Mouse (Mus musculus) embryonic facial prominence, embryonic 15.5 days (tissue): ENCODE measurements around the gene Prpf40b. TPM values are rescaled to one million over a fixed set of nuclear protein-coding genes. Genes with fewer than 3 reads are reported as not detected.
"Not testable (repeated sequence)": the region's sequence is repeated elsewhere in the genome, so short reads cannot be mapped to it uniquely, and the experiment has no call there.

Experiments used
- ATAC-seq: fragments of 200-750 bp; cut with Nextera tagmentation; 2 replicates; pipeline ENCODE4 v1.8.0; 2017; ENCODE audit warnings: low read depth, moderate TSS enrichment; ENCODE audit not compliant: insufficient number of reproducible peaks, low FRiP score, low TSS enrichment
- H3K27ac ChIP-seq: fragments of 300-500 bp; sonication (generic); replicated peaks from 2 replicates; pipeline ENCODE4 v1.5.1; 2015; ENCODE audit warnings: mild to moderate bottlenecking, inconsistent platforms
- H3K27me3 ChIP-seq: fragments of 300-500 bp; sonication (generic); 2 replicates; pipeline ENCODE4 v1.6.1; 2015; ENCODE audit warnings: inconsistent platforms
- H3K36me3 ChIP-seq: fragments of 300-500 bp; sonication (generic); 2 replicates; pipeline ENCODE4 v1.6.1; 2015; ENCODE audit warnings: mild to moderate bottlenecking, inconsistent platforms
- H3K4me1 ChIP-seq: fragments of 300-500 bp; sonication (generic); 2 replicates; pipeline ENCODE4 v1.6.1; 2015; ENCODE audit warnings: inconsistent platforms
- H3K4me2 ChIP-seq: fragments of 300-500 bp; sonication (generic); replicated peaks from 2 replicates; pipeline ENCODE4 v1.6.1; 2015; ENCODE audit warnings: mild to moderate bottlenecking, inconsistent platforms
- H3K4me3 ChIP-seq: fragments of 300-500 bp; sonication (generic); replicated peaks from 2 replicates; pipeline ENCODE4 v1.5.1; 2015; ENCODE audit warnings: mild to moderate bottlenecking, inconsistent platforms
- H3K9ac ChIP-seq: fragments of 300-500 bp; sonication (generic); 2 replicates; pipeline ENCODE4 v1.6.1; 2015; ENCODE audit warnings: inconsistent platforms
- H3K9me3 ChIP-seq: fragments of 300-500 bp; sonication (generic); replicated peaks from 2 replicates; pipeline ENCODE4 v1.6.1; 2016; ENCODE audit warnings: inconsistent platforms
- WGBS: fragments of 180-500 bp; shearing (Covaris S2); methylation state at CpG from one replicate; pipeline ENCODE4 v1.1.7; 2015; 5-methylcytosine and 5-hydroxymethylcytosine counted together
- polyA plus RNA-seq: library from polyadenylated mRNA; unstranded; fragments of >200 nt; fragmentation: Nextera tagmentation; extraction: Ambion mirVana; gene quantifications from 2 replicates; pipeline ENCODE4 v1.2.1, GENCODE M21; 2015

Gene Prpf40b
- 57.5 and 64.2 TPM in 2 replicates for polyA plus RNA-seq

- Histone ChIP-seq H3K36me3 (no peaks in the 10 kb centered on the region), H3K9me3 (no peaks in the 10 kb centered on the region), H3K27ac (peak within 1 kb of the TSS; percentile 93), H3K4me1 (peaks cover 17% of the 10 kb centered on the region; the same call in 1 of the 2 replicates), H3K9ac (peak within 1 kb of the TSS; percentile 51), H3K27me3 (no peaks in the 10 kb centered on the region), H3K4me3 (peak within 1 kb of the TSS; percentile 73), H3K4me2 (peak within 1 kb of the TSS; percentile 73)
- ATAC-seq = peak; percentile 95
- WGBS = under 1% methylated on average over 53 of the region's 64 CpGs
These were observed at the start of gene Prpf40b for GRCm38 (mm10) chr15:99294813-99295374. Prpf40b (plus strand) TSS chr15:99295087.

DNA sequence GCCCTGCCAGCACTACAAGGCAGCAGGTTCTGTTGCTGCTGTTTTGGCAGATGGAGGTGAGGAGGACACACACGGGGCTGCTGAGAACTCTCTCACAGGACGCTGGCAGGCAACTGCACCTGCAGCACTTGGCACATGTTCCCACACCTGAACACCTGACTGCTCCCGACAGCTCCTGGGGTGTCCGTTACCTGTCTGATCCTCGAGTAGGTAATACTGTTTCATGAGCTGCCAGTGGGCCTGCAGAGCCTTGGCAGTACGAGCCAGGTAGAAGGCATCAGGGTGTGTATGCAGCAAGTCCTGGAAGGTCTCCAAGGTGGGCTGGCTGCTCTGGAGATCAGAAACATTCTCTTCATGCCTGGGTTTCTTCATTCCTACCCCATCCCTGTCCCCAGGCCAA is 48.2 kb upstream of the Prpf40b start:
- H3K27ac ChIP-seq, H3K4me3 ChIP-seq, H3K9me3 ChIP-seq, ATAC-seq, H3K27me3 ChIP-seq, H3K4me2 ChIP-seq, H3K9ac ChIP-seq: not testable (repeated sequence)
- Histone ChIP-seq H3K4me1 (peaks cover 13% of the 10 kb centered on the region; the same call in 1 of the 2 replicates), H3K36me3 (peaks cover 65% of the 10 kb centered on the region)
- 78% methylated on average over 6 of the region's 6 CpGs for WGBS

DNA sequence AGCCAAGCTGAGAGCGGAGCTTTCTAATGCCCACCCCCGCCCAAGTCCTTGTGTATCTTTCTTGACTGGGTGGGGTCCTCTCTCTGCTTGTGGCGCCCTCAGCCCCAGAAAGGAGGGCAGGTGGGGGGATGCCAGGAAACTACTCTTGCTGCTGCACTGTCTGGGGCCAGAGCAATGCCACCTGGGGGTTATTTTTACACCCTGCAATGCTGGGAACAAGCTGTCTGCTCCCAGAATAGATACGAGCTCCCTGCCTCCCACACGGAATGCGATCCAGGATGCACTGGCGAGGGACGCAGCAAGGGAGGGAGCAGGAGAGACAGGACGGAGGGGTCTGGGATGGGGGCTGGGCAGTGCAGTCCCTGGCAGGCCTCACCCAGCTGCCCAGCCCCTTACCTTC is 45.9 kb upstream of the Prpf40b start:
- no peak overlapping the region for H3K4me2 ChIP-seq
- no peaks in the 10 kb centered on the region for H3K9me3 ChIP-seq
- peaks cover 45% of the 10 kb centered on the region for H3K36me3 ChIP-seq
- peaks cover 16% of the 10 kb centered on the region; the same call in 1 of the 2 replicates for H3K4me1 ChIP-seq
- H3K9ac ChIP-seq = no peak overlapping the region
- no peak overlapping the region for H3K27ac ChIP-seq
- H3K27me3 ChIP-seq = no peaks in the 10 kb centered on the region
- no peak overlapping the region for H3K4me3 ChIP-seq
- no peak for ATAC-seq
- WGBS = 81% methylated on average over 9 of the region's 9 CpGs

GRCm38 (mm10) chr15:99249938-99250337 is 44.9 kb upstream of the Prpf40b start:
- WGBS = 88% methylated on average over 11 of the region's 11 CpGs
- no peaks in the 10 kb centered on the region for H3K9me3 ChIP-seq
- no peak overlapping the region for H3K4me2 ChIP-seq
- no peaks in the 10 kb centered on the region for H3K27me3 ChIP-seq
- H3K9ac ChIP-seq = no peak overlapping the region
- no peak for ATAC-seq
- H3K36me3 ChIP-seq = peaks cover 36% of the 10 kb centered on the region
- H3K4me1 ChIP-seq = peaks cover 16% of the 10 kb centered on the region; the same call in 1 of the 2 replicates
- H3K4me3 ChIP-seq = no peak overlapping the region
- H3K27ac ChIP-seq = no peak overlapping the region

GRCm38 (mm10) chr15:99251111-99251510 is 43.8 kb upstream of the Prpf40b start:
- not testable (repeated sequence) for ATAC-seq, H3K9me3 ChIP-seq, H3K27me3 ChIP-seq
- peak overlapping the region; percentile 58; the same call in 1 of the 2 replicates for H3K27ac ChIP-seq
- peak overlapping the region; percentile 70 for H3K4me2 ChIP-seq
- peak overlapping the region; percentile 24; the same call in 1 of the 2 replicates for H3K9ac ChIP-seq
- peak overlapping the region; percentile 74 for H3K4me3 ChIP-seq
- H3K4me1 ChIP-seq = peaks cover 16% of the 10 kb centered on the region; the same call in 1 of the 2 replicates
- under 1% methylated on average over 14 of the region's 15 CpGs for WGBS
- peaks cover 25% of the 10 kb centered on the region for H3K36me3 ChIP-seq

- H3K9me3 ChIP-seq = no peaks in the 10 kb centered on the region
- peaks cover 16% of the 10 kb centered on the region; the same call in 1 of the 2 replicates for H3K4me1 ChIP-seq
- peaks cover 18% of the 10 kb centered on the region for H3K36me3 ChIP-seq
- no peaks in the 10 kb centered on the region for H3K27me3 ChIP-seq
- H3K27ac ChIP-seq = peak within 1 kb of the TSS; percentile 99
- WGBS = under 1% methylated on average over 52 of the region's 52 CpGs
- H3K4me2 ChIP-seq = peak within 1 kb of the TSS; percentile 70
- ATAC-seq = peak; percentile 94
- peak within 1 kb of the TSS; percentile 74 for H3K4me3 ChIP-seq
- peak within 1 kb of the TSS; percentile 62 for H3K9ac ChIP-seq
These were observed 43.1 kb upstream of the Prpf40b start, which contains the start of gene Mcrs1 for GRCm38 (mm10) chr15:99251626-99252380. Mcrs1 (minus strand) TSS chr15:99251961.

DNA sequence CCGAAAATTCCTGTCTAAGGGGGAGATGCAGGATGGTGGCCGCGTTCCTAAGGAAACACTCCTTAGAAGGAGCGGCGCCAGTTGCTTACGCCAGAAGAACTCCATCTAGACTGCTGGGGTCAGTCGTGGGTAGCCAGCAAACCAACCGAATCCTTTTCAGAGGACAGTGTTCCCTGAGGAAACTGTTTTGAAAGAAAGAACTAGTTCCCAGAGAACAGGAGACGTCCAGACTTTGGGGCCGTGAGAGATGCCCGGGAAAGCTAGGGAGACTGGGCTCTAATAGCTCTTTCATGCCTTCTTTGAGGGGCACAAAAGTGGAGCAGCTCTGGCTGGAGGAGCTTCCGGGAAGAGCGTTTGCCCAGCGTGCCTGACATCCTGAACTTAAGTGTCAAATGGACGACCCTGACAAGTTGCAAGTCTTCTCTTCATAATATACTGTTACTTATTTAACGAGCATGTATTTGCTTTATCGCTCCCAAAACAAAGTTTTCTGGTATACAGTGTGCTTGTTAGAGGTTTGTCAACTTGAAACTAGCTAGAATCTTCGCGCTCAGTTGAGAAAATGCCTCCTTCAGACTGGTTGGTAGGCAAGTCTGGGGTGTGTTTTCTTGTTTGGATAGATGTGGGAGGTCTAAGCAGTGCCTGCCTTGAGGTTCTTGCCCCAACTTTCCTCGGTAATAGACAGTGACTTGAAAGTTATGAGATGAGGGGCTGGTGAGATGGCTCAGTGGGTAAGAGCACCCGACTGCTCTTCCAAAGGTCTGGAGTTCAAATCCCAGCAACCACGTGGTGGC is 42.3 kb upstream of the Prpf40b start:
- H3K36me3 ChIP-seq = peaks cover 10% of the 10 kb centered on the region
- no peaks in the 10 kb centered on the region for H3K9me3 ChIP-seq
- WGBS = 3% methylated on average over 22 of the region's 22 CpGs
- H3K27me3 ChIP-seq = no peaks in the 10 kb centered on the region
- H3K27ac ChIP-seq = peak overlapping the region; percentile 99
- ATAC-seq = peak; percentile 67
- H3K4me1 ChIP-seq = peaks cover 16% of the 10 kb centered on the region; the same call in 1 of the 2 replicates
- peak overlapping the region; percentile 62 for H3K9ac ChIP-seq
- peak overlapping the region; percentile 74 for H3K4me3 ChIP-seq
- peak overlapping the region; percentile 70 for H3K4me2 ChIP-seq

- H3K36me3 ChIP-seq, ATAC-seq, H3K9ac ChIP-seq, H3K9me3 ChIP-seq, H3K27me3 ChIP-seq: not testable (repeated sequence)
- Histone ChIP-seq H3K4me3 (peak overlapping the region; percentile 74; the same call in 1 of the 2 replicates), H3K4me2 (peak overlapping the region; percentile 70; the same call in 1 of the 2 replicates), H3K27ac (peak overlapping the region; percentile 99), H3K4me1 (peaks cover 16% of the 10 kb centered on the region; the same call in 1 of the 2 replicates)
- WGBS = 43% methylated on average over 2 of the region's 2 CpGs
These were observed 41.8 kb upstream of the Prpf40b start for GRCm38 (mm10) chr15:99253175-99253479.

GRCm38 (mm10) chr15:99253772-99254171 is 41.1 kb upstream of the Prpf40b start:
- no peak overlapping the region for H3K9ac ChIP-seq
- ATAC-seq = no peak
- WGBS = 85% methylated on average over 6 of the region's 6 CpGs
- H3K4me1 ChIP-seq = peaks cover 16% of the 10 kb centered on the region; the same call in 1 of the 2 replicates
- H3K27ac ChIP-seq = no peak overlapping the region
- no peaks in the 10 kb centered on the region for H3K36me3 ChIP-seq
- no peak overlapping the region for H3K4me2 ChIP-seq
- no peak overlapping the region for H3K4me3 ChIP-seq
- H3K27me3 ChIP-seq = no peaks in the 10 kb centered on the region
- no peaks in the 10 kb centered on the region for H3K9me3 ChIP-seq

DNA sequence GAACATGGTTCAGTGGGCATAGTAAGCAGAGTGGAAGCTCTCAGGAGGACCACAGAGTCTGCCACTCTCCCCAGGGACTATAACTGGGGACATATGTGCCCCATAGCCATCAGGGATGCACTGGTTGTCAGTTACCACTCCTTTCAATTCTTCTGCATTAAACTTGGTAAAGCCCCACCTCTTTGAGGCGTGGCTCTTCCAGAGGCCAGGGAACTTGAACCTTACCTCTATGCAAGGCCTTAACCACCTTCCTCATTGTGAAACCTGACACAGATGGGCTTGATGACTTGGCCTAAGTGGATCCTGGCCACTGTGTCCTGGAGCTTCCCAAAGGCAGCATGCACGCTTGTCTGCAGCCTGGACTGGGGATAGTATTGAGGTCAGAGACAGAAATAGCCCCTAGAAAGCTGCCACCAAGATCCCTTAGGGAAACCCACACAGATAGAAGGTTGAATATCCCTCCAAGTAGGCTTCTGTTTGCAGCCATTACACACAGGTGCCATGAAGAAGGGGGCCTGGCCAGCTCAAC is 40.3 kb upstream of the Prpf40b start:
- WGBS = 77% methylated on average over 2 of the region's 2 CpGs
- no peak overlapping the region for H3K4me2 ChIP-seq
- H3K9ac ChIP-seq = no peak overlapping the region
- no peaks in the 10 kb centered on the region for H3K36me3 ChIP-seq
- ATAC-seq = no peak
- peaks cover 19% of the 10 kb centered on the region; the same call in 1 of the 2 replicates for H3K4me1 ChIP-seq
- H3K27me3 ChIP-seq = no peaks in the 10 kb centered on the region
- H3K27ac ChIP-seq = no peak overlapping the region
- no peak overlapping the region for H3K4me3 ChIP-seq
- no peaks in the 10 kb centered on the region for H3K9me3 ChIP-seq
